Mouse (Mus musculus) heart, postnatal 4 days (tissue): ENCODE measurements around the gene Fer. TPM values are rescaled to one million over a fixed set of nuclear protein-coding genes. Genes with fewer than 3 reads are reported as not detected.

Experiments used
- DNase-seq: peaks from one replicate; pipeline ENCODE4 v3.0.0; 2021
- total RNA-seq, 2 experiments: library from RNA; stranded (reverse); gene quantifications; 2 replicates each; pipeline ENCODE4 v1.2.3; 2021

Gene Fer
- total RNA-seq, 2 experiments from 2014 or later: 25.1 to 27.2 TPM

- DNase-seq: no peak
Observed at GRCm38 (mm10) chr17:63871773-63872172, 8.9 kb downstream of the Fer start.

- DNase-seq: peak; percentile 17
Observed at GRCm38 (mm10) chr17:63878889-63879288, 16.0 kb downstream of the Fer start.

DNA sequence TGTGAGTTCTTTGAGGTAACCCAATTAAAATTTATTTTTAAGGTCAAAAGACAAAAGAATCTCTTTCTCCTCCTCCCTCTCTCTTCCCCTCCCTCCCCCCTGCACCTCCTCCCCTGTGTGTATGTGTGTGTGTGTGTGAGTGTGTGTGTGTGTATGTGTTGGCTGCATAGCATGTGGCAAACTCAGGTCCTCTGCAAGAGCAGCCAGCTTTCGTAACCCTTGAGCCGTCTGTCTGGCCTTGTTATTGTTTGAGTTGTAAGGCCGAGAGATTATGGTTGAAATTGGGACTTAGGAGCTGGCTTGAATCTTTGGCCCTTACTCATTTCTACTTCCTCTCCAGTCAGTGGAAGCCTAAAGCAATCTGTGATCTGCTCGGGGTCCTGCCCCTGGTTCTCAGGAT lies 17.1 kb downstream of the Fer start:
- DNase-seq: no peak

- DNase-seq: no peak
Observed at GRCm38 (mm10) chr17:63886988-63887387, 24.1 kb downstream of the Fer start.

- DNase-seq: no peak
Observed at GRCm38 (mm10) chr17:63890611-63891010, 27.7 kb downstream of the Fer start.

DNA sequence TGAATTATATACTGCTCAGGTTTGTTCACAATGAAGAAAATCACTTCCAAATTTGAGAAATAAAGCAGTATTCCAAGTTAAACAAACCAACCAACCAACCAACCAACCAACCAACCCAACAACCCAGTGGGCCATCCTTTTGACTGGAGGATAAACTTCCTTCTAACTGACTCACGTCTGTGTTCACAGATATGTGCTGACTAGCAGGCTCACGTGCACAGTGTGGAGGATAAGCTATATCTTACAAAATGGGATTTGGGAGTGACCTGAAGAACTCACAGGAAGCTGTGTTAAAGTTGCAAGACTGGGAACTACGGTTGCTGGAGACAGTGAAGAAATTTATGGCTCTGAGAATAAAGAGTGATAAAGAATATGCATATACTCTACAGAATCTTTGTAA lies 33.0 kb downstream of the Fer start:
- no peak for DNase-seq

DNA sequence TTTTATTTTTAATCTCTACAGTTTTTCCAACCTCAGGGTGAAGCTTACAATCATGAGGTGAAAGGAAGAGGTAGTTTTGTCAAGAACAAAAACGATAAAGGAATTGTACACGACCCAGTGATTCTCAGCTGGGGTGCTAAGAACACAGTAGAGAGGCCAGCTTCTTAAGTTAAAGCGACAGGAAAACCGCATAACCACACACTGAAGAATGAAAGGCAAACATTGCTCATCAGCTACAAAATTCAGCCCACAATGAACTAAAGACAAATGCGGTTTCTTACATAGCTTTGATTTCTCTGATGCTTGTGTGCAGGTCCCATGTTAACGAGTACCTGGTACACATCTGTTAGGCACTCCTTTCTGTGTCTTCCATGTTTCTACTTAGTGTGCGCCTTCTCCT lies 34.2 kb downstream of the Fer start:
- no peak for DNase-seq

GRCm38 (mm10) chr17:63909297-63909696 lies 46.4 kb downstream of the Fer start:
- DNase-seq: no peak

GRCm38 (mm10) chr17:63921601-63922203 lies 58.8 kb downstream of the Fer start:
- DNase-seq: no peak

DNA sequence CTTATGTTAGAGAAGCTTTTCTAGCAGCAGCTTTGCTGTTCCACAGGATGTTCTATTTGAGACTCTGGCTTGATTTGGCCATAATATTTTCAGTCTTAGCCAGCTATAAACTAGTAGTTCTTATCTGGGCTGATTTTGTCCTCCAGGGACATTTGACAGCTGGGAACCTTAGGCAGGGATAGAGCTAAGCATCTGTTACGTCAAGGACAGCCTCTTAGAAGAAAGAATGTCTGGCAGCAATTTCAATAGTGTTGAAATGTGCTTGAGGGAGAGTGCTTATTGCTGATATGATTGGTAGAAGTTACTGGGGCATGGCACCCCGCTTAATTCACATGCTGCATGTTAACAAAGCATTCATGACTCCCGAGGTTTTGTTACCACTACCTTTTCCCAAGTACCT lies 62.7 kb downstream of the Fer start:
- DNase-seq: peak; percentile 20

DNA sequence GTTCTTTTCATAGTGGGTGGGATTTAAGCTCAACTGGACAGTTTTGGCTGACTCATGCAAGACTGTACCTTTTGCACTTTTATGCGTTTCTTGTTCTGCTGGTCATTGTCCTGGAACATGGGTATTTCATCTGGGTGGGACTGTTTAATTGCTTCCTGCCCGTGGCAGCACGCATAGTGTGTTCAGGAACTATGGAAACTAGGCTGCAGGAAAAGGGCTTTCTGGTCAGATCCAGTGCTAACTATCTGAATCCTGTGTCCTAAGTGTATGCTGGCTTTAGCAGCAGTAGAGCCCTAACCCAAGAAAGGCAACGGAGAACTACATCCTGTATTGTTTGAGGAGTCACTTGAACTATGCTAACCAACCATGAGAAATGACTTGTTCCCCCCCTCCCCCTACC lies 67.8 kb downstream of the Fer start:
- DNase-seq: no peak

GRCm38 (mm10) chr17:63931556-63931955 lies 68.7 kb downstream of the Fer start:
- no peak for DNase-seq

- no peak for DNase-seq
Observed at GRCm38 (mm10) chr17:63935408-63935807, 72.5 kb downstream of the Fer start.

DNA sequence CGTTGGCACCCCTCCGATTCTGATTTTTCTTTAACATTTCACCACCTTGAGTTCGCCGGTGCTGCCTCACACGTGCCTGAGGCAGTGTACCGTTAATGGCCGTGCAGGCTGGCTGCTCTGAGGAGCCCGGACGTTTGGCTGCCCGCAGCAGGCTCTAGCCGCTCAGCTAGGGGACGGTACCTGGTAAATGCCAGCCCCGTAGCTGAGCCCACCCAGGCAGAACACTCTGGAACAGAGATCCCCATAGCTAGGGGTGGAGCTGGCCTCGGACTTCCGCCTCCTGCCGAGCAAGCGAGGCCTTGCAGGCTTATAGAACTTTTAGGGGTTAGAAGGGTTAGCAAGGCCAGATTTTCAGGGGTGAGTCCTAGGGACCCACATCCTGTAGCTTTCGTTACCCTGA lies 75.0 kb downstream of the Fer start:
- DNase-seq: no peak

DNA sequence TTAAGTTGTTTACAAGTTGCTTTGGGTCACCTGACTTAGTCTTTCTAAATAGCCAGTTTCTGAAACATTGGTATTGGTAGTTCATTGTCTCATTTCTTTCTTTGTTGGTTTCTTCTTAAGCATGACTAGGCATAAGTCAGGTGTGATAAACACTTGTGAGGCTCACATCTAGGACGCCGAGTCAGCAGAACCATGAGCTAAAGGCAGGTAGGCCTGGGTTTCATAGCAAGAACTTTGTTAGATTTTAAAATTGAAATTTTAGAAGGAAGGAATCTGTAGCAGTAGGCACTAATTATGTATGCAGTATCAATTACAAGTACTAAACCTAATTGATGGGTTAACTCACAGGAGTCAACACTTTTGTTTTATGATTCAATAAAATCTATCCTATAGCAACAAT lies 83.9 kb downstream of the Fer start:
- no peak for DNase-seq

DNA sequence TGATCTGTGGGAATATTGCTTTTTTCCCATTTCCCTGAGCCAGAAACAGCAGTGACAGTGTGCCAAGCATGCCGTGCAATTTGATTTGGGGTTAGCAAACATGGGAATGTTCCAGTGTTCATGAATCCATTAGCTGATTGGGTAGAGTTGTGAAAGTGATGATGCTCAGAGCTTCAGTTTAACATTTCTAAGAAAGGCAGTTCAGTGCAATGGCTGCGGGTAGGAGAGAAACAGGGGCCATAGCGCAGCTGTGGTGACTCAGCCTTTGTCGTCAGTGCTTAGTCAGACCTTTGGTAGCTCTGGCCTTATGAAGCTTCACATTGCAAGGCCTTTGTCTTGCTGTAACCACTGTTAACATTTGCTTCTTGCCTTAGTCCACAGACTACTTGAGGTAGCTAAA lies 85.9 kb downstream of the Fer start:
- DNase-seq: no peak

GRCm38 (mm10) chr17:63951436-63951835 lies 88.6 kb downstream of the Fer start:
- no peak for DNase-seq

- DNase-seq: no peak
Observed at GRCm38 (mm10) chr17:63967091-63967490, 104.2 kb downstream of the Fer start.

- DNase-seq: peak; percentile 10
Observed at GRCm38 (mm10) chr17:63969448-63969847, 106.6 kb downstream of the Fer start.

GRCm38 (mm10) chr17:63970239-63970638 lies 107.4 kb downstream of the Fer start:
- no peak for DNase-seq

- DNase-seq: no peak
Observed at GRCm38 (mm10) chr17:63970939-63971338, 108.1 kb downstream of the Fer start.

- DNase-seq: peak; percentile 4
Observed at GRCm38 (mm10) chr17:63972181-63972580, 109.3 kb downstream of the Fer start.

GRCm38 (mm10) chr17:63973806-63974205 lies 110.9 kb downstream of the Fer start:
- DNase-seq: no peak

DNA sequence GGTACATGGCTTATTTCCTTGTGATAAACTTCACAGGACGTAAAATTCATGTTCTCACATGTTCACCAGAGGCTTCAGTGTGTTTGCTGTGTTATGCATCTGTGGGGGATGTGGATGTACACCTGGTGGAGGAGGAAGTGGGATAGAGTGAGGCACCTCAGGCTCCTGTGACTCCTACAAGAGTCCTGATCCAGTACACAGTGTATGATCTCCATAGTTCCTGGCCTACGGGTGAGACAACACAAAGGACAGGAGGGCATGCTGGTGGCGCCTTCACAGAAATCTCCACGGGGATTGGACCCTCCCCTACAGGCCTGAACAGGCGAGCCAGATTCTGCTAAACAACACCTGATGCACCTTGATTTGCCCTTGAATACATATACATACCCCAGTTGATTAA lies 111.4 kb downstream of the Fer start:
- no peak for DNase-seq
